Mouse (Mus musculus): ENCODE data around the gene Hes3. TPM values are rescaled to one million over a fixed set of nuclear protein-coding genes. Genes with fewer than 3 reads are reported as not detected.

Gene Hes3
- total RNA-seq, 1 experiment from 2014 or later: not detected

Other genes with a start within 250 kb of the Hes3 start
- gene Plekhg5, start 219.2 kb downstream of the Hes3 start, total RNA-seq (2017): 0.81 and 2.5 TPM in 2 replicates
- 1.8 and 2.3 TPM in 2 replicates for gene Tnfrsf25, start 175.7 kb downstream of the Hes3 start, total RNA-seq (2017)
- 0.12 and 0.23 TPM in 2 replicates for gene Espn, start 139.3 kb downstream of the Hes3 start, total RNA-seq (2017)
- gene Hes2, start 132.8 kb downstream of the Hes3 start, total RNA-seq (2017): not detected in 2 replicates
- 12.2 and 18.4 TPM in 2 replicates for gene Acot7, start 113.5 kb downstream of the Hes3 start, total RNA-seq (2017)
- 0.12 TPM in 1 of 2 replicates, not detected in the other for gene Gpr153, start 17.4 kb downstream of the Hes3 start, total RNA-seq (2017)
- gene Icmt, start 5.6 kb upstream of the Hes3 start, total RNA-seq (2017): 24.9 and 26.2 TPM in 2 replicates
- not detected in 2 replicates for gene Rnf207, start 27.3 kb upstream of the Hes3 start, total RNA-seq (2017)
- gene Rpl22, start 34.1 kb upstream of the Hes3 start, total RNA-seq (2017): 782 and 849 TPM in 2 replicates
- under 0.01 and 0.12 TPM in 2 replicates for gene Chd5, start 47.0 kb upstream of the Hes3 start, total RNA-seq (2017)
- 0.37 and 0.81 TPM in 2 replicates for gene Nphp4, start 185.0 kb upstream of the Hes3 start, total RNA-seq (2017)
- 49.3 and 49.7 TPM in 2 replicates for gene Kcnab2, start 186.2 kb upstream of the Hes3 start, total RNA-seq (2017)